Mouse (Mus musculus): ENCODE data around the gene Golgb1.

The Golgb1 gene

DNA sequence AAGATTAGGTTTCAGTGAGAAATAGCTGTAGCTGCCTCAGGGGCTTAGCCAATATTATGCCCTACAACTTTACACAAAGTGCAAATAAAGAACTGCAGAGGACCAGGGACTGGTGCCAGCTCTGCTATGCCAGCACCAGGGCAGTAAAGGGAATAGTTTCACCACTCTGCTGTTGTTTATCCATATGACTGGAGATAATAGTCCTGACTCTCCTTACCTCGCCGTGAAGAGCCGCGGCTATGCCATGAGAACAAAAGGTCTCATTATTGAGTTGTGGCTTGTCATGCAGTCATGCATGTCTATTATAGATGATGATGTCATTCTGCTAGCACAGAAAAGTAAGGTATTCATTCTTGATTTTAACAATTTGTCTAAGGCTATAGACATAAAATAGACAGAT, 67.0 kb downstream of the Golgb1 start:
- no peak for DNase-seq (ENCODE audit: inconsistent age in 2 of 2, low spot score in 1 of 2)

GRCm38 (mm10) chr16:36943591-36943990, 68.7 kb downstream of the Golgb1 start:
- DNase-seq (ENCODE audit: inconsistent age in 2 of 2, low spot score in 1 of 2): no peak

DNA sequence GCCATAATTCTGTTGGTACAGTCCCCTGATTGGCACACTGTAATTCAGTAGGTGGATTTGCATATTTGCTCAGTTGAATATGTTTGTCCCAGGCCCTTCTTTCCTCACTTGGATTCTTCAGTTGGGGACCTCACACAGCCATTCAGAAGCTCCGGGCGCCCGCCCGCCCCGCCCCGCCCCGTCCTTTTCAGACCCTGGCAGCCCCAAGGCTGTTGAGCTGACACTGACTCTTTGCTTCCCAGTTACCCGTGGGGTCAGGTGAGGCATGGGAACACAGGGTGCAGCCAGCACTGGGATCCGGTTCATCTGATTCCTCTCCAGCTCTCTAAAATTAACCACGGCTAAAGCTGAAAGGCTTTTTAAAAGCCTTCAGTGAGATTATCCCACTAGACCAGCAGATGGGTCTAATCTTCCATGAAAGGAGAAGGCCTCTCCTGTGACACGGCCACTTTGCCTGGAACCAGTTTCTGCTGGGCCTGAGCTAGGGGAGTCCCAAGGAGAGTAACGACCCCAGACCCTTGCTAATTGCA, 70.0 kb downstream of the Golgb1 start:
- no peak for DNase-seq (ENCODE audit: inconsistent age in 2 of 2, low spot score in 1 of 2)

GRCm38 (mm10) chr16:36946459-36947159, 71.7 kb downstream of the Golgb1 start:
- DNase-seq (ENCODE audit: inconsistent age in 2 of 2, low spot score in 1 of 2): no peak

- no peak for DNase-seq (ENCODE audit: inconsistent age in 2 of 2, low spot score in 1 of 2)
Observed at GRCm38 (mm10) chr16:36947646-36948197, 72.8 kb downstream of the Golgb1 start.

DNA sequence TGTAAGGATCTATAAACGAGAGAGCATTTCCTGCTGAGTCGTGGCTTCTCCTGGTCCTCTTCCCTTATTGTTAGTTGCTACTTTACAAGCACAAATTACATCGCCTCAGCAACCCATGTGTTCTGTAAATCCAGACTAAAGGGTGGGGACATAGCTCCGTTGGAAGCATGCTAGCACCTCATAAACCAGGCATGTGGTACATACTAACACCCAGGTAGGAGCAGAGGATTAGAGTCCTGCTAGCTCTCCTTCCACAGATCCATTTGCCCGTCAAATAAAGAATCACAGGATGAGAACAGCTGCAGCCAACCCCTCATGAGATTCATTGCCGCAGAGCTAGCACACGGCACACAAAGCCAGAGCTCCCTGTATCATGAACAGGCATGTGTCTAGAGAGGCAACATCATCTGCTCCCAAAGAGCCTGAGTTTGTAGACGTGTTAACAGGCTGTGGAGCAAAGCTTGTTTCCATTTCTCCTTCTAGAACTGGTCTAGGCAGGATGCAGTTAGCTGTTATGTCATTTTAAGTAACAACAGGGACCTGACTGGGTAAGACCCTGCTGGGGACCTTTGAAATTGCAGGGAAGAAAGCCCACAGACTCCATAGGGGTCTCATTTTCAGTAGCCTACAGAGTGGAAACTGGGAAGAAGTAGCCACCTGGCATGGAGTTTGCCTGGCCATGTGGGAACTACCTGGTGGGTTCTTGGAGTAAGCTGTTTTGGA, 74.8 kb downstream of the Golgb1 start:
- DNase-seq (ENCODE audit: inconsistent age in 2 of 2, low spot score in 1 of 2): no peak

GRCm38 (mm10) chr16:36951029-36951428, 76.1 kb downstream of the Golgb1 start:
- DNase-seq (ENCODE audit: inconsistent age in 2 of 2, low spot score in 1 of 2): no peak

GRCm38 (mm10) chr16:36955106-36955505, 80.2 kb downstream of the Golgb1 start:
- DNase-seq (ENCODE audit: inconsistent age in 2 of 2, low spot score in 1 of 2): no peak

- DNase-seq (ENCODE audit: inconsistent age in 2 of 2, low spot score in 1 of 2): no peak
Observed at GRCm38 (mm10) chr16:36963415-36963814, 88.5 kb downstream of the Golgb1 start.

- DNase-seq (ENCODE audit: inconsistent age in 2 of 2, low spot score in 1 of 2): no peak
Observed at GRCm38 (mm10) chr16:36979127-36979526, 104.2 kb downstream of the Golgb1 start.

Measured in adrenal gland, adult (tissue).